Mouse (Mus musculus) kidney, postnatal 25 days (tissue): ENCODE data around the gene H2-D1.
A peak's percentile ranks its signal among the peaks of the same experiment; 100 is the strongest.

ENCODE experiments used
- DNase-seq, 2 experiments: peaks; one replicate each; pipeline ENCODE4 v3.0.0; 2021; ENCODE audit warnings: mixed read lengths in 2 of 2

H2-D1 gene

DNA sequence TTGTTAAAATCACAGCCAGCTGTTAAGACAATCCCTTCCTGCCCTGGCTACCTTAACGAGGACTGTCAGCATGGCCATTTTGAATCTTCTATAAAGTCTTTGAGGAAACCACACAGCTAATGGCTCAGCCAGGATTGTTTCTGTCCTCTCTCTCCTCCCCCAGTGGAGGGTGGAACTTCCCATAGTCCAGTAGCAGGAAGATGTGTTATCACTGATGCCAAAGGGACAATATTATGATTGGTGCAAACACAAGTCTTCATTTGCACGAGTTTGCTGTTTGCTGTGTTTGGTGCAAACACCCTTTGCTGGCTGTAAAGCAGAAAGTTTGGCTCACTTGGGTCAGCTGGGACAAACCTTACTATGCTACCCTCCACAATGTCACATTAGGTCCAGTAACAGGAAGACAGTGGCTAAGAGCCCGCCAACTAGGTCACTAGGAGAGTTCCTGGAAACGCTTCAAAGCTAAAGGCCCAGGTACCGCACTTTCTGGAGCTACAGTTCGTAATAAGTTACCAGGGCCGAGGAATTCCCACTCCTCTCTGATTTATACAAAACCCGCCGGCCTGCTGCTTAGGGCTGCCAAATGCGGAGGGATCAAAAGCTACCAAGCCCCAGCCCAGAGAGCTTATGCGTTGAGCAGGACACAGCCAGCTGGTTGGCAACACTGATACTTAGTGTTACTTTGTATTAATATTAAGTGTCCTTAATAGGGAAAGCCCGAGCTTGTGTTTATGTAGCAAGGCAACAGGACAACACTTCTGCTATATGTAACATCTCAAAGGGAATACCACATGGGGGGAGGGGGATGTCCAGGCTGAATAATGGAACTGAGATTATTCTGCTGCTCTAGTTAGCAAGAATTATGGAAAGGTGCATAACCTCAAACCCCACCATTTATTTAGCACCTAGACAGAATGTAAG, 21.9 kb upstream of the H2-D1 start:
- peak; percentile 38 to 73 for DNase-seq

DNA sequence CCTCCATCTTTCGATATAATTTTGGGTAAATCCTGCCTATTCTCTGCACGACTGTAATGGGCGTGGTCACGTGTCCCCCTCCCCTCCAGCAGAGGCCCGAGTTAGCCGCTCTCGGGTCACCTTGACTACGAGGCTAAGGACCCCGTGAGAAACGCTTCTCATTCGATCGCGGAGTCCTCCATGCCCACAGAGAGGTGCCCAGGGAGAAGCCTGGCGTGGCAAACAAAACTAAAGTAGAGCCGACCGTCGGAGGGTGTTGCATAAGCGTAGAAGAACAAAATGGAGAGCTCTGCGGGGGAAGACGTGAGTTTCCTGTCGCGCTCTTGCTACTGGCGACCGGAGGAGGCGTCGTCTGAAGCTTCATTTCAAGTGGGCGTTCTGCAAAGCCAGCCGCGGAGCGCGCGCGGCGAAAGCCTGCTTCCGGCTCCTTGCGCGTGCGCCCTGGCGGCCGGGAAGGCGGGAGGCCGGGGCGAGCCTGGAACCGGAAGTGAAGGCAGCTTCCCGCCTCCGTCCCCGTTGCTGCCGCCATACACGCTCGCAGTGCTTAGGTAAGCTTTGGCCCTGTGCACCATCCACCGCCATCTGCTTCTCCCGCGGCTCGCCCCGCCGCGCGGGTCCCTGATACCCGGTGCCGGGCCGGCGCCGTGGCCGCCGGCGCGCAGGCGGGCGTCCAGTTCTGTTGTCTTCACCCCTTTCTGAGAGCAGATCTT, 21.1 kb upstream of the H2-D1 start, which contains the start of gene Ddx39b:
TSS of gene Ddx39b (plus strand) at position 442 of the 710 bp plus-strand sequence.
- DNase-seq = peak; percentile 93 to 98

DNA sequence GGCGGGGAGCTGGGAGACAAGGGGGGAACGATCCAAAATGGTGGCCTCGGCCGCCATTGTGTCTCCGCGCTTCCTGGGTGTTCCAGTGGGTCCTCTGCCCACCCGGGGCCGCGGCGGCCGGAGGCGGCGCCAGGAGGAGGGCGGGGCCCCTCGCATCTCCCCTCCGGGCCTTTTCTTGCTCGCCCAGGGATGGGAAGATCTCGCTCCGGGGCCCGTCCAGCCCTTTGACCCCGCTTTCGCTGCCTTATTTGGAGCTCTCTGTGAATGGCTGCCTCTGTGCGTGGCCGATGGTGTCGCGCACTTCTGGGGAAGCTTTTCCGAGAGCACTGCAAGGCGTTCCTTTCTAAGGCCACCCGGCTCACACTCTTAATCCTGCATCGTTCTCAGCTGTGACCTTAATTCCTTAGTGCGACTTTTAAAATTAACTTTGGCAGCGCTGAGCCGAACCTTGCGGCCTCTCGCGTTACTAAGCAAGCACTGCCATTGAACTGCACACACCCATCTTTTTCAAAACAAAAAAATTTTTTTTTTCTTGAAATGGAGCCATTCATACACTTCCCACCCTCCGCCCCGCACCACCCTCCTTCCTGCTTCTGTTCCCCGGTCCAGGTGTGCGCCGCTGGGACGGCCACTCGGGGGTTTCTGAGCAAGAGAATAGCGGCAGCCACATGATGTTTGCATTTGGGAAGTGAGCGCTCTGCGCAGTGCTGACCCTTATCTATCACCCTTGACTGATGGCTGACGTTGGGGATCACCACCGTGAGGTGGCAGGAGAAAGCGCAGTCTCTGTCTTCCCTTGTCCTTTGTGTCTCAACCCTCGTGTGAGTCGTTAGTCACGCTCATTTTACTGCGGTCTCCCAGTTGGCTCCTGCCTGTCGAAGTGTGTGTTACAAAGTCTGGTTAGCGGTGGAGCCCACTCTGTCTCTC, 20.3 kb upstream of the H2-D1 start:
- DNase-seq = peak; percentile 73 to 89

DNA sequence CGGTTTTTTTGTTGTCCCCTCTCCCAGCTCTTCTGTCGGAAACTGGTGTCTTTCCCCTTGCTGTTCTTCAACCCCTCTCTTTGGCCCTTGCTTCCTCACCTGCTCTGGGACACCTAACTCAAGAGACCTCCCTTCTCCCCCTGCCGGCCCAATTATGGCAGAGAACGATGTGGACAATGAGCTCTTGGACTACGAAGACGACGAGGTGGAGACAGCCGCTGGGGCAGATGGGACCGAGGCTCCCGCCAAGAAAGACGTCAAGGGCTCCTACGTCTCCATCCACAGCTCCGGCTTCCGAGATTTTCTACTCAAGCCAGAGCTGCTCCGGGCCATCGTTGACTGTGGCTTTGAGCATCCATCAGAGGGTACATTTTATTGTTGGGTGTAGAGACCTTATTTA, 19.4 kb upstream of the H2-D1 start:
- peak; percentile 48 to 78 for DNase-seq

DNA sequence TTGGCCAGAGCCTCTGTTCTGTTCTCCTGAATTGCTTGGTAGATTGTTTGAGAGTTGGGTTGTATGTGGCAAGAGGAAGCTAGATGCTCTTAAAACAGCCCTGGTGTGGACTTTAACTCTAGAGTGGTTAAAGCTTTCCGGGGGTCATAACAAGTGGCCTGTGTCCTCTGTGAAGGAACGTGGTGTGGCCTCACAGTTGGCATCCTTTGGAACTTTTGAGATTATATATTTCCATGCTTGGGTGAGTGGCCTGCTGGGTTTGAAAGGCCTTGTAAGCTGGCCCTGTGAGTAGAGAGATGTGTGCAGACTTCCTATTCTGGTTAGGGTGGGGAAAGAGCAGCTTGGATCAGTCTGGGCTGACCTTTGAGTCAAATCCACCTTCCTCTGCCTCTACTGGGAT, 17.5 kb upstream of the H2-D1 start:
- no peak for DNase-seq

DNA sequence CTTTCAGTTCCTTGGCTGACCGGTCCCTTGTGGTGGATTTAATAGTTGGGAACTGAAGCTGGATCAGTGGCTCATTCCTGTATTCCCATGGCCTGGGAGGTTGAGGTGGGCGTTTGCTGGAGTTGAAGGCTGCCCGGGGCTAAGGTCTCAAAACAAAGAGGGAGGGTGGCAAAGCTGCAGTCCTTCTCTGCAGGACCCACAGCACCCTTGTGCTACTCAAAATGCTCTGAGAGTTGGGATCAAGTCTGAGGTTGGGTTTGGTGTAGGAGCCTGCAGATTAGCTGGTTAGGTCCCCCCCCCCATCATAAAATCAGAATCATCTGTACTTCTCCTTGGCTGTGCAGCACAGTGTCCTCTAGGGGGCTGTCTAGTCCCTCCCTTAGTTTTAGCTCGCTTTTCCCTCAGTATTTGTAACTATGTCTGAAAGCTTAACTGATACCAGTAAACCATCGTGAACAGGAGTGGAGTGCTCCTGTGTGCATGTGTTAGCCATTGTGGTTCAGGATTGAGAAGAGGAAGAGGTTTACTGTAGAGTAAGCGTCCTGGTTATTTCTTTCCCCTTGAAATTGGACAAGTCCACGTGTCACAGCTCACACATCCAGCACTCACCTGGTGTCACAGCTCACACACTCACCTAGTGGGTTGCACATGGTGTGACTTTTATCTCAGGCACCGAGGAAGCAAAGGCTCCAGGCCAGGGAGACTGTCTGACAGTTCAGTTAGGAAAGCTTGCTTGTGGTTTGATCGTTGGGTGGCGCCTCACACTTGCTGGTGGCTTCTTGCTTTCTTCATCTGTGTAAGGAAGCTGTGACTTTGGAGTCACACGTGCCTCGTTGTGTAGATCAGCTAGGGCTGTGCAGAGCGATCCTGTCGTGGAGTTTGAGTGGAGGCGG, 16.6 kb upstream of the H2-D1 start:
- DNase-seq = peak in 1 of 2 experiments; percentile 38

DNA sequence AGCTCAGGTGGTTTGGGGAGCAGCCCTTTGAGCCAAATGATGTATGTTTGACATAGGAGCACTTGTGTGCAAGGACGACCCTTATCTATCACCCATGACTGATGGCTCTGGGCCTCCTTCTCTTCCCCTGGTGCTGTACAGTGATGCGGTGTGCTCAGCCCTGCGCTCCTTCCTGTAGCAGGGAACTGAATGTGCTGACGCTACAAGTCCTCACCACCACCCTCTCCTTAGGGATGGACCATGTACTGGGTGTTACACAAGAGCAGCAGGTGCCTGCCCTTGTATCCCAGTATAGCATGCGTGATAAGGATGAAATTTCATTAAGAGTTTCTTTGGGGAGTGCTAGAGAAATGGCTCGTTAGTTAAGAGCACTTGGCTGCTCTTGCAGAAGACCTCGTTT, 15.4 kb upstream of the H2-D1 start:
- peak; percentile 44 to 83 for DNase-seq

DNA sequence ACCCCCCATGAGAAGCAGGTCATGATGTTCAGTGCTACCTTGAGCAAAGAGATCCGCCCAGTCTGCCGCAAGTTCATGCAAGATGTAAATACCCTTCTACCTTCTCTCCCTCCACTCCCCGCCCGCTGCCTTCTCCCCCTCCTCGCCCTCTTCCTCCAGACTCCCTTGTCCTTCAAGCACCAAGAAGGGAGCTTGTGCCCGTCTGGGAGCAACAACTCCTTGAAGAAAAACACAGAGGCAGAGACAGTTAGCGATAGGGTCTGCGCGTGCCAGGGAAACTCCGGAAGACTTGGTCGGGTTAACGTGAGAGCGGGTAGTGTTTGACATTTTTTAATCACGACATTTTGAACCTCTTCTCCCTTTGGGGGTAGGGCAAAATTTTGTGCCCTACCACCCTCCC, 13.5 kb upstream of the H2-D1 start:
- DNase-seq = no peak

DNA sequence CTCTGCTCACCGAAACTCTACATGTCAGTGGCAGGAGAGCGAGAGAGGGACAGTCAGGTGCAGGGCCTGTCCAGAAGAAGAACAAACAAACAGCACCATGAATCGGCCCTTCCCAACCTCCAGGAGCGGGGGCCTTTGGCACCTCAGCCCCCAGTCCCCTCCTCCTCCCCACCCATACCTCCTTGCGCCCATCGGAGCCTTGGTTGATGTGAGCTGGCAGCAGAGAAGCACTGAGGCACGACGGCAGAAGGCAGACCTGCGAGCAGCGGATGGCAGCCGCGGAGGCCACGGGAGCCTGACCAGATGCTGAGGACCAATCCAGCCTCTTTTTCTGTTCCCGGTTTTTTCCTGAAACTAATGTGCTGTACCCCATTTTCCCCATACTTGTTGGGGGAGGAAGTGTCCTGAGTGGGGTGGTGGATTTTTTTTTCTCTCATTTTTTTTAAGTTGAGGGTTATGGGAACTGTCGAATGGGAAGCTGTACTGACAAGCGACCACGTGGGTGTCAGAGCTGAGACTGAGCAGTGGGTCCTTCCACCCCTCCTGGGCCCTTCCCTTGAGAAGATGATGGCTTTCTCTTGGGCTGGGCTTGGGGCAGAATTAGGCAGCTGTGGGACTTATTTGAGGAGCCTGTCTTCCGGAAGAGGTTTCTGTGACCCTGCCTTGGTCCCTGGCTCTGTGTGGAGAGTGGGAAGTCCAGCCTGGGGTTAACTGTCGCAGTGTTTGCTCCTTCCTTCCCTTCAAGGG, 12.9 kb upstream of the H2-D1 start:
- no peak for DNase-seq

DNA sequence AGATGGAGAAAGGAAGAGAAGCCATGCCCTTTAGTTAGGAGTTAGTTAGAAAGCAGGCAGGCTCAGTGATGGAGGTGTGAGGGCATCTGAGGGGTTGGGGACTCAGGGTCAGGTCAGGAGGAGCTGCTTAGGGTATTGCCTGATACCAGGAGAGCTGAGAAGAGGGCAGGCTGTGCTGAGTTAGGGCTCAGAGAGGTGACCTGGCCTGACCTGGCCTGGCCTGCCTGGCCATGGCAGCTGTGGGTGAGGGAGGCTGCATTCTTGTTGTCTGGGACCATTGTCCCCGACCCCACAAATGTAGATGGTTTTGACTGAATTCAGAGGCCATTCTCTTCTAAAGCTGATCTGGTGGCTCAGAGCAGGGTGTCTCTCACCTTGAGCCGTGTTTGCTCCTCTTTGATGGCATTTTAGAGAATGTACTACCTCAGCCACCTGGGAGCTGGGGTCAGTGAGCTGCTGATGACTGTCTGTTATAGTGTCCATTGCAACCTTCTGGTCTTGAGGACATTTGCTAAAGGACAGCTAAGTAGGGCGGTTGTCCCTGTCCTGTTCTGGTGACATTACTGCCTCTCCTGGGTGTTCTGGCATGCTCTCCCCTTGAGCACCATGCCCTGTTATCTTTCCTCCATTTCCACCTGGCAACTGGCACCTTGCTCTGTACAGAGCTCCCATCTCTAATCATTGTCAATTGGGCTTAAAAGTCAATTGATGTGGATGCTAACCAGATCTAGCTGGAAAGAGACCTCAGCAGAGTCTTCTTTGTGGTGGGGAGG, 12.0 kb upstream of the H2-D1 start:
- DNase-seq = no peak

DNA sequence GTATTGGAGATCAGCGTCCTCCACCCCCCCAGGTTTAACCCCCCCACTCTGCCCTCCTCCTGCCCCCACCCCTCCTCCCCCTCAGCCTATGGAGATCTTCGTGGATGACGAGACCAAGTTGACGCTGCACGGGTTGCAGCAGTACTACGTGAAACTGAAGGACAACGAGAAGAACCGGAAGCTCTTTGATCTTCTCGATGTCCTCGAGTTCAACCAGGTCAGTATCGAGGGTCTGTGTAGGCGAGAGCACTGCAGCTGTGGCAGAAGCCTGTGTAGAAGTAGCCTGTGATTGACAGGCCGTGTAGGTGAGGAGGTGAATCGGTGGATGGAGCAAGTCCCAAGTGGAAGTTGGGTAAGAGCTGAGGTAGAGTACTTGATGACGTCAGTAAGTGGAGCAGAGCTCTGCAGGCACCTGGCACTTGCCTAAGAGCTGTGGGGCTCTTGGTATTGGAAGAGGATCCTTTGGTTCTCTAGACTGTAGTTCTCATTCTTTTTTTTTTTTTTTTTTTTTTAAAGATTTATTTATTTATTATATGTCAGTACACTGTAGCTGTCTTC, 11.3 kb upstream of the H2-D1 start:
- DNase-seq = no peak

DNA sequence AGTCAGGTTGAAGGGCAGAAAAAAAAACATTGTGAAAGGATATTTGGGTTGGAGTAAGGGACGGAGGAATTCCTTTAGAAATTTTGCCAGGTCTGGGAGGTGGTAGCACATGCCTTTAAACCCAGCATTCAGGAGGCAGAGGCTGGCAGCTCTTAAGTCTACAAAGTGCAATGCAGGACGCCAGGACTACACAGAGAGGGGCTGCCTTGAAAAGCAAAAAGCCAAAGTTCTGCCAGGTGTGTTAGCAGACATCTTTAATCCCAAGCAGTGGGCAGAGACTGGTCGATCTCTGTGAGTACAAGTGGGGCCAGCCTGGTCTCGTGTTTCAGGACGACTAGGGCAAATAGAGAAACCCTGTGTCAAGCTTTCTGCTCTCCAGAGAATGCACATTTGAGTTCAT, 10.5 kb upstream of the H2-D1 start:
- no peak for DNase-seq

DNA sequence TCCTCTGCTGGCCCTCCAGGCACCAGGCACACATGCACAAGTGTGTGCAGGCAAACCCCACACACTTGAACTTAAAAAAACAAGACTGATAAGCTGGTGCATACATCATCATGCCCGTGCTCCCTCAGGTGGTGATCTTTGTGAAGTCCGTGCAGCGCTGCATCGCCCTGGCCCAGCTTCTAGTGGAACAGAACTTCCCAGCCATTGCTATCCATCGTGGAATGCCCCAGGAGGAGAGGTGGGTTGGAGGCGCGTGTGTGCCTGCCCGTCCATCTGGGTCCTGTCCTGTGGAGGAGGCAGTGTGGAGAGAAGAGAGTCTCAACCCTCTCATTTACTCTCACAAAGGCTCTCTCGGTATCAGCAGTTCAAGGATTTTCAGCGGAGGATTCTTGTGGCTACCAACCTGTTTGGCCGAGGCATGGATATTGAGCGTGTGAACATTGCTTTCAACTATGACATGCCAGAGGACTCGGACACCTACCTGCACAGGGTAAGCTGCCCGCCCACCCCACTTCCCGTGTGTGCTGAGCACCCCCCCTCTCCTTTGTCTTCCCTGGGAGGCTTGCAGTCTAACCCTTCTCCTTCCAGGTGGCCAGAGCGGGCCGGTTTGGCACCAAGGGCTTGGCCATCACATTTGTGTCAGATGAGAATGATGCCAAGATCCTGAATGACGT, 9.8 kb upstream of the H2-D1 start:
- DNase-seq = peak in 1 of 2 experiments; percentile 47

DNA sequence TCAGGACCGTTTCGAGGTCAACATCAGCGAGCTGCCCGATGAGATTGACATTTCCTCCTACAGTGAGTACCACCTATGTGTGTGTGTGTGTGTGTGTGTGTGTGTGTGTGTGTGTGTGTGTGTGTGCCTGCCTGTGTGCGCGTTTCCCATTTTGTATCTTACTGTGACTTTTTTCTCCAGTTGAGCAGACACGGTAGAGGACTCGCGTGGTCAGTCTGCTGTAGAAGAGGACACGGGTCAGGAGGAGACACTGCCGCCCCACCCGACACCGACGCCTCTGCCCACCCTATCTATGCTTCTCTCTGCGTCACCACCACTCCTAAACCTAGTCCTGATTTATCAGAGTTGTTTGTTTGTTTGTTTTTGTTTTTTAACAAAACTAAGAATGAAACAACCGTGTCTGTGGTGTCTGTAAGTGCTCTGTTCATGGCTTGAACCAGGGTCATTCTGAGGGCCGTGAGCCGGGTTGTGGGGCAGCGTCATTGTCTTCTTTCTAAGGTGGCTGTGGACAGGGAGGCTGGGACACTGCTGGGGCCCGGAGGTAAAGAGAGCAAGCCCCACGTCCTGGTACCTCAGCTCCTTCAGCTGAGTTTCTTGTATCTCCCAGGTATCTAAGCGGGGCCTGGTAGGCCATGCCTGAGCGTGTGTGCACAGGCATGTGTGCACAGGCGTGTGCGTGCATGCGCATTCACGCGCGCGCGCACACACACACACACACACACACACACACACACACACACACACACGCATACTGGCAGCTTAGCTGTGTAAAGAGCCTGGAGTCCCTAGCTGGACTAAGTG, 9.0 kb upstream of the H2-D1 start:
- peak in 1 of 2 experiments; percentile 39 for DNase-seq

DNA sequence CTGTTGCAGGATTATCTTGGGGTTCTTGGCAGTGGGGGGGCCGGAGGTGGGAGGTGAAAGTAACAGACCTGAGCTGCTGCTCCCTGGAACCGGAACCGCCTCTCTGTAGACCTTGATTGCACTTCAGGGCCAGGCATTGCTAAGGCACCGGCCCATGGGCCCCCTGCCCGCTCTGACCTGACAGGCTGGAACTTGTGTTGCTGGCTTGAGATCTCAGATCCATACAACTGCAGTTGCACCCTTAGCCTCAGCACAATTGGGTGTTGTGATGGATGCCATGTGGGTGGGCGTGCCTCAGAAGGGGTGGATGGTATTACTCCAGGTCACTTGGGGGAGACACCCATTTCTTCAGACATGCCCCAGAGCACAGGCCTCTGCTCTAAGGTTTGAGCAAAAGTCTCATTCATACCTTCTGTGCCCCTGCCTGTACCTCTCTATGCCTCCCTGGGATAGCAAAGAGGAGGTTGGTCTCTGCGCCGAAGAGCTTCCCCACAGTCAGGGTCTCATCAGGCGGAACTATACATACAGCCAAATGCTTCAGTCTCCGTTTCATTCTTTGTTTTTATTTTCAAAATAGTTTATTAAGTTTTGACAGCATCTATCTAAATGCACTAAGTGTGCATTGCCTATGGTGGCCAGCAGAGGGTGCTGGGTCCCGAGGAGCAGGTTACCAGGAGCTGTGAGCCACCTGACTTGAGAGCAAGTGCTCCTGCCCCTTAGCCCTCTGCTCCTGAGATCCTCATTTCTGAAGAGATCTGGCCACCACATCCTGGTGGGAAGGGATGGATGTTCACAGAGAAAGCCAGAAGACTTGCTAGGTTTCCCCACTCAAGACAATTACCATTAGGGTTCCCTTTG, 8.1 kb upstream of the H2-D1 start:
- peak; percentile 81 to 83 for DNase-seq

DNA sequence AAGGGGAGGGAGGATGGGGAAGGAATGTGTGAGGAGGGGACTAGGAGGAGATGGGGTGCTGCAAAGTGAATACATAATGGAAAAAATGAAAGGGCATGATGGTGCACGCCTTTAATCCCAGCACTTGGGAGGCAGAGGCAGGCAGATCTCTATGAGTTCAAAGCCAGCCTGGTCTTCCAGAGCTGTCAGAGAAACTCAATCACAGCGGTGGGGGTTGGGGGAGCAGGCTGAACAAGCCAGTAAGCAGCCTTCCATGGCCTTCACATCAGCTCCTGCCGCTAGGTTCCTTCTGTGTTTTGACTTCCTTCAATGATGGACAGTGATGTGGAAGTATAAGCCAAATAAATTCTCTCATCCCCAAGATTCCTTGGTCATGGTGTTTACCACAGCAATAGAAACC, 7.2 kb upstream of the H2-D1 start:
- peak in 1 of 2 experiments; percentile 30 for DNase-seq

DNA sequence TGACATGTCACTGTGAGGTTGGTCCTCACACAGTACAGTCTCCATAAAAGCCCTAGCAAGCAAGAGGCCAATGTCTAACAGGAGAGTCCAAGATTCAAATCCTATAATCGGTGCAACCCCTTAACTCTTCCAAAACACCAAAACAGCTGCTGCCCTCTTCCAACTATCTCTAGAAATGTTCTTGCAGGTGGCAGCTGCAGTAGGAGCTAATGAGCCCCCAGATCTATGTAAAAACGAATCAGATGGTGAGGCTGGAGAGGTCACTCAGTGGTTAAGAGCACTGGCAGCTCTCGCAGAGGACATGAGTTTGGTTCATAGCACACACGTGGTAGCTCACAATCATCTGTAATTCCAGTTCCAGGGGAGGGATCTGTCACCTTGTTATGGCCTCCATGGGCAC, 6.8 kb upstream of the H2-D1 start:
- peak in 1 of 2 experiments; percentile 22 for DNase-seq
